In genomic region chr7:133604427-133605081, GRCm38 (mm10) we compare ENCODE assay signal across 20 mouse cellular contexts. TPM values are rescaled to one million over a fixed set of nuclear protein-coding genes. Genes with fewer than 3 reads are reported as not detected.
"Had no signal": no experiment of that assay in that cellular context is flagged by ENCODE, and none has a peak within 500 bp of the region (broad histone marks: within the 10 kb centered on the region; RNA-seq: fewer than 3 reads in every experiment).

No protein-coding gene starts in this region.

- H3K4me2 ChIP-seq: kidney, embryonic 15.5 days; liver, embryonic 11.5 days; liver, embryonic 15.5 days; midbrain, embryonic 15.5 days; neural tube, embryonic 12.5 days had no signal

- H3K4me1 ChIP-seq: liver, embryonic 15.5 days had no signal

- H3K4me3 ChIP-seq: kidney, embryonic 15.5 days; left cerebral cortex, adult 2 months; liver, embryonic 15.5 days; midbrain, embryonic 10.5 days; midbrain, embryonic 15.5 days; neural tube, embryonic 12.5 days had no signal

- H3K27me3 ChIP-seq: kidney, embryonic 15.5 days; liver, embryonic 15.5 days; midbrain, embryonic 15.5 days; neural tube, embryonic 12.5 days had no signal

- H3K27ac ChIP-seq: kidney, embryonic 15.5 days; left cerebral cortex, adult 2 months; liver, embryonic 15.5 days; midbrain, embryonic 10.5 days; midbrain, embryonic 15.5 days; neural tube, embryonic 12.5 days had no signal

- H3K9me3 ChIP-seq: kidney, embryonic 15.5 days; liver, embryonic 15.5 days; midbrain, embryonic 10.5 days; midbrain, embryonic 15.5 days; neural tube, embryonic 12.5 days had no signal

- DNase-seq: kidney, adult 2 months; kidney, postnatal 14 days; lung, adult 2 months; spleen, adult 18-20 months; thymus, adult 2 months; thymus, postnatal 25 days had no signal

- H3K36me3 ChIP-seq: kidney, embryonic 15.5 days; liver, embryonic 15.5 days; midbrain, embryonic 10.5 days; midbrain, embryonic 15.5 days; neural tube, embryonic 12.5 days had no signal

- ATAC-seq: midbrain, embryonic 15.5 days had no signal

- H3K9ac ChIP-seq: kidney, embryonic 15.5 days; liver, embryonic 15.5 days; midbrain, embryonic 15.5 days; neural tube, embryonic 12.5 days had no signal

RNA-seq across cellular contexts. Expression of gene Tex36, which starts 2.6 kb away (rescaled TPM):
- total RNA-seq: layer of hippocampus, postnatal 25 days; left cerebral cortex, adult 2 months; left cerebral cortex, postnatal 14 days; megakaryocyte, adult 5-6 weeks; monocyte, adult 5-6 weeks; neutrophil, adult 5-6 weeks had no signal
- polyA plus RNA-seq: kidney, adult 2 months; kidney, embryonic 15.5 days; limb, embryonic 14.5 days; liver, embryonic 11.5 days; liver, embryonic 15.5 days; lung, adult 2 months; midbrain, embryonic 10.5 days; midbrain, embryonic 15.5 days; neural tube, embryonic 12.5 days; thymus, adult 2 months; urinary bladder, adult 2 months had no signal
